Mouse (Mus musculus) midbrain, embryonic 11.5 days (tissue): ENCODE results near the gene Tfr2. TPM values are rescaled to one million over a fixed set of nuclear protein-coding genes. Genes with fewer than 3 reads are reported as not detected.
"Not testable (repeated sequence)": the region's sequence is repeated elsewhere in the genome, so short reads cannot be mapped to it uniquely, and the experiment has no call there.

ENCODE experiments used
- ATAC-seq: fragments of 200-750 bp; cut with Nextera tagmentation; 2 replicates; pipeline ENCODE4 v1.8.0; 2017; ENCODE audit warnings: moderate TSS enrichment, moderate library complexity; ENCODE audit not compliant: low FRiP score
- DNase-seq: peaks from one replicate; pipeline ENCODE4 v3.0.0; 2015; ENCODE audit warnings: low spot score; ENCODE audit errors: missing footprints
- H3K27ac ChIP-seq: fragments of 300-500 bp; sonication (generic); 2 replicates; pipeline ENCODE4 v1.5.1; 2014; ENCODE audit warnings: low read depth, low read length
- H3K27me3 ChIP-seq: fragments of 300-500 bp; sonication (generic); 2 replicates; pipeline ENCODE4 v1.6.1; 2014; ENCODE audit warnings: mild to moderate bottlenecking, low read length, moderate library complexity, mixed read lengths; ENCODE audit not compliant: control insufficient read depth, insufficient read depth
- H3K36me3 ChIP-seq: fragments of 300-500 bp; sonication (generic); 2 replicates; pipeline ENCODE4 v1.6.1; 2014; ENCODE audit warnings: mild to moderate bottlenecking, low read length, moderate library complexity, mixed read lengths; ENCODE audit not compliant: control insufficient read depth, insufficient read depth
- H3K4me1 ChIP-seq: fragments of 300-500 bp; sonication (generic); 2 replicates; pipeline ENCODE4 v1.6.1; 2014; ENCODE audit warnings: low read length; ENCODE audit not compliant: control insufficient read depth, insufficient read depth
- H3K4me2 ChIP-seq: fragments of 300-500 bp; sonication (generic); 2 replicates; pipeline ENCODE4 v1.6.1; 2014; ENCODE audit warnings: mild to moderate bottlenecking, moderate library complexity
- H3K4me3 ChIP-seq: fragments of 300-500 bp; sonication (generic); 2 replicates; pipeline ENCODE4 v1.5.1; 2014; ENCODE audit warnings: low read depth, low read length
- H3K9ac ChIP-seq: fragments of 300-500 bp; sonication (generic); 2 replicates; pipeline ENCODE4 v1.6.1; 2014; ENCODE audit warnings: low read length
- H3K9me3 ChIP-seq: fragments of 300-500 bp; sonication (generic); 2 replicates; pipeline ENCODE4 v1.6.1; 2016; ENCODE audit warnings: low read length; ENCODE audit not compliant: control insufficient read depth
- WGBS: fragments of 180-500 bp; shearing (Covaris S2); extraction: QIAGEN DNeasy Blood & Tissue Kit; methylation state at CpG from one replicate; pipeline ENCODE4 v1.1.7; 2014; 5-methylcytosine and 5-hydroxymethylcytosine counted together
- polyA plus RNA-seq: library from polyadenylated mRNA; unstranded; fragments of >200 nt; fragmentation: Nextera tagmentation; extraction: Ambion mirVana; gene quantifications from 2 replicates; pipeline ENCODE4 v1.2.1, GENCODE M21; 2014

Gene Tfr2
- polyA plus RNA-seq, 1 experiment from 2014 or later, result 2.0 TPM

GRCm38 (mm10) chr5:137613550-137613949 is 43.9 kb downstream of the Tfr2 start, which contains the start of gene Pcolce:
TSS of gene Pcolce (minus strand) at chr5:137613784.
- Histone ChIP-seq H3K27ac (no peak within 1 kb of the TSS; the same call in 1 of the 2 replicates), H3K4me2 (no peak within 1 kb of the TSS), H3K4me3 (no peak within 1 kb of the TSS), H3K27me3 (no peaks in the 10 kb centered on the region; the same call in 1 of the 2 replicates), H3K4me1 (peaks cover 22% of the 10 kb centered on the region), H3K36me3 (no peaks in the 10 kb centered on the region), H3K9me3 (no peaks in the 10 kb centered on the region), H3K9ac (peak within 1 kb of the TSS; percentile 3; the same call in 1 of the 2 replicates)
- no peak for DNase-seq
- ATAC-seq, result no peak
- WGBS, result 71% methylated on average over 11 of the region's 11 CpGs

DNA sequence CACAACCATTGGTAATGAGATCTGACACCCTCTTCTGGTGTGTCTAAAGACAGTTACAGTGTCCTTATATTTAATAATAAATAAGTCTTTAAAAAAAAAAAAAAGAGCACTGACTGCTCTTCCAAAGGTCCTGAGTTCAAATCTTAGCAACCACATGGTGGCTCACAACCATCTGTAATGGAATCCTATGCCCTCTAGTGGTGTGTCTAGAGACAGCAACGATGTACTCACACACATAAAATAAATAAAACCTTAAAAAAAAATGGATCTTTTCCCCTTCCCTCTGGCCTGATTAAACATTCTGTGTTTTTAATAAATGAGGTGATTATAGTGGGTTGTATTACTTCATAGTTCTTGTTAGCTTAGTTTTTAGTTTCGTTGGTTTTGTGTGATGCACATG is 45.3 kb downstream of the Tfr2 start:
- not testable (repeated sequence) for DNase-seq, H3K9ac ChIP-seq, ATAC-seq, H3K36me3 ChIP-seq, H3K9me3 ChIP-seq, H3K27me3 ChIP-seq, H3K4me2 ChIP-seq, H3K27ac ChIP-seq, H3K4me3 ChIP-seq
- H3K4me1 ChIP-seq, result peaks cover 21% of the 10 kb centered on the region
- 89% methylated on average over 2 of the region's 2 CpGs for WGBS

DNA sequence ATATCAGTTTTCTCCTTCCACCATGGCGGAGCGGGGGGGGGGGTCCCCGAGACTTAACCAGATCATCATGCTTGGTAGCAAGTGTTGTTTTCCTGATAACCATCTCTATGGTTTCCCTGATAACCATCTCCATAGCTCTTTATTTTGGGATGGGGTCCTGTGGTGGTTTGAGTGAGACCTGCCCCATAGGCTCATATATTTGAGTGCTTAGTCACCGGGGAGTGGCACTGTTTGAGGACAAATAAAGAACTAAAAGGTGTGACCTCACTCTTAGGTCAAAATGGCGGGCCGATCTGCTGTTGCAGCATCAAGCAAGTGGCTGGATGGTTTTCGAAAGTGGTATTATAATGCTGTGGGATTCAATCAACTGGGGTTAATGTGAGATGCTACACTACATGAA is 45.7 kb downstream of the Tfr2 start:
- 91% methylated on average over 7 of the region's 7 CpGs for WGBS
- Histone ChIP-seq H3K4me3 (no peak overlapping the region), H3K27me3 (no peaks in the 10 kb centered on the region), H3K4me2 (no peak overlapping the region), H3K27ac (no peak overlapping the region), H3K4me1 (peaks cover 18% of the 10 kb centered on the region), H3K9ac (no peak overlapping the region), H3K36me3 (no peaks in the 10 kb centered on the region), H3K9me3 (no peaks in the 10 kb centered on the region)
- ATAC-seq (no peak), DNase-seq (no peak)

DNA sequence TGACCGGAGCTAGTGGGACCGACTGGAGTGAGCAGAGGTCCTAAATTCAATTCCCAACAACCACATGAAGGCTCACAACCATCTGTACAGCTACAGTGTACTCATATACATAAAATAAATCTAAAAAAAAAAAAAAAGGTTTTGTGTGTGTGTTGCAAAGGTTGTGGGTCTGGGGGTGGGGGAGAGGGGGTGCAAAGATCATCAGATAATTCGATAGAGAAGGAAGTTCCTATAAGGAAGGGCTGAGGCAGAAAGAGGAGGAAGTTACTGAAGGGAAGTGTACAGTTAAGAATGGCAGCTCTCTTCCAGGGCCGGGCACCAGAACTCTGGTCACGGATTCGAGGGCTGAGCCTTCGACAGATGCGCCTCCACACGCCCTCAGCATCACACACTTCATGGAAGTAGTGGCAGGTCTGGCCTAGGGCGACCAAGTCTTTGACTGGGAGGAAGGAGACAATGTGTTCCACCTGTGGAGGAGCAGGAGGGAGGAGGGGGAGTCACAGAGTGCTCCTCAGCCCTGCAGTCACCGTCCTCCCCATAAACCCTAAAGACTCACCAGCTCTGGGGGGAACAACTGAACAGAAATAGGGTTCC is 54.4 kb downstream of the Tfr2 start:
- no peak for ATAC-seq
- H3K4me3 ChIP-seq, result no peak overlapping the region
- 85% methylated on average over 11 of the region's 11 CpGs for WGBS
- H3K9me3 ChIP-seq, result no peaks in the 10 kb centered on the region
- H3K36me3 ChIP-seq, result no peaks in the 10 kb centered on the region
- H3K27me3 ChIP-seq, result no peaks in the 10 kb centered on the region
- H3K9ac ChIP-seq, result no peak overlapping the region
- no peak overlapping the region for H3K4me2 ChIP-seq
- no peak for DNase-seq
- H3K27ac ChIP-seq, result no peak overlapping the region
- no peaks in the 10 kb centered on the region for H3K4me1 ChIP-seq

GRCm38 (mm10) chr5:137627991-137628390 is 58.4 kb downstream of the Tfr2 start:
- H3K36me3 ChIP-seq, result no peaks in the 10 kb centered on the region
- no peak for ATAC-seq
- H3K27ac ChIP-seq, result peak overlapping the region; percentile 31; the same call in 1 of the 2 replicates
- peak overlapping the region; percentile 24 for H3K9ac ChIP-seq
- no peaks in the 10 kb centered on the region for H3K9me3 ChIP-seq
- peak overlapping the region; percentile 75 for H3K4me3 ChIP-seq
- peaks cover 20% of the 10 kb centered on the region for H3K4me1 ChIP-seq
- no peaks in the 10 kb centered on the region for H3K27me3 ChIP-seq
- no peak for DNase-seq
- 7% methylated on average over 9 of the region's 9 CpGs for WGBS
- H3K4me2 ChIP-seq, result peak overlapping the region; percentile 40

DNA sequence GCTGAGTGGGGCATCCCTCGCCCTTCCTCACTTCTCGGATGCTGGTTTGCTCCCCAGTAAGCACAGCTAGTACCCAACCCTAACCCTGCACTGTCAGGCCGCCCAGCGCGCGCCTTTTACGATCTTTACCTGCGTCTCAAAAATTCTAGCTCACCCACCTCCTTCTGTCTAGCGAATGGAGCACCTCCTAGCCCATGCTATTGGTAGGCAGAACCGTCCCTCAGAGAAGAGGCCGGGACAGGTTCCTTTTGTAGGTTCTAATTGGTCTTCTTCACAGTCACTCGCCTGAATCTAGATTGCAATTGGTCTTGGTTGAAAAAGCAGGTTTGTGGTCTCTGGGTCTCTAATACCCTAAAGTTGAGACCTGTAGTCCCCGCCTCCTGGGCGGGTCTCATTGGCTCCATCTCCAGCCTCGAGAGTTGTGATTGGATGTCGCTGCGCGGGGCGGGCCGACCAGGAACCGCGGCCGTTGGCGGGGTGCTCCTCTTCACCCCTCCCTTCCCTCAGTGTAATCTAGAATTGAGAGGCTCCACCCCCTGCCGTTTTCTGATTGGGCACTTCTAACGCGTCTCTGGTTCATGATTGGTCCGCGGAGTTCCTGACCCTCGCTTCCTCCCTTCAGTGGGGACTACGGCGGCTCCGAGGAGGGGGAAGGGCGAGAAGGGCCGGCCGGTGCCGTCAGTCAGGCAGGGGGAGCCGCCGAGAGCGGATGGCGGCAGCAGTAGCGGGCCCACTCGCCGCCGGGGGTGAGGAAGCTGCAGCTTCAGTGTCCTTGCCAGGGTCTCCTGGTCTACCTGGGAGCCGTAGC is 59.1 kb downstream of the Tfr2 start, which contains the start of the genes Fbxo24, Lrch4 and Gm20605:
Gene Fbxo24 (minus strand): TSS at position 505 of the 808 bp plus-strand sequence.
Gene Lrch4 (plus strand): TSS at position 624 of the 808 bp plus-strand sequence.
Gene Gm20605 (plus strand): TSS at position 678 of the 808 bp plus-strand sequence.
- peak within 1 kb of the TSS; percentile 81 for H3K9ac ChIP-seq
- peak; percentile 98 for ATAC-seq
- DNase-seq, result peak; percentile 99
- peak within 1 kb of the TSS; percentile 75 for H3K4me3 ChIP-seq
- peak within 1 kb of the TSS; percentile 89 for H3K27ac ChIP-seq
- H3K9me3 ChIP-seq, result no peaks in the 10 kb centered on the region
- peaks cover 20% of the 10 kb centered on the region for H3K4me1 ChIP-seq
- H3K4me2 ChIP-seq, result peak within 1 kb of the TSS; percentile 61
- H3K36me3 ChIP-seq, result no peaks in the 10 kb centered on the region
- under 1% methylated on average over 46 of the region's 46 CpGs for WGBS
- no peaks in the 10 kb centered on the region for H3K27me3 ChIP-seq

DNA sequence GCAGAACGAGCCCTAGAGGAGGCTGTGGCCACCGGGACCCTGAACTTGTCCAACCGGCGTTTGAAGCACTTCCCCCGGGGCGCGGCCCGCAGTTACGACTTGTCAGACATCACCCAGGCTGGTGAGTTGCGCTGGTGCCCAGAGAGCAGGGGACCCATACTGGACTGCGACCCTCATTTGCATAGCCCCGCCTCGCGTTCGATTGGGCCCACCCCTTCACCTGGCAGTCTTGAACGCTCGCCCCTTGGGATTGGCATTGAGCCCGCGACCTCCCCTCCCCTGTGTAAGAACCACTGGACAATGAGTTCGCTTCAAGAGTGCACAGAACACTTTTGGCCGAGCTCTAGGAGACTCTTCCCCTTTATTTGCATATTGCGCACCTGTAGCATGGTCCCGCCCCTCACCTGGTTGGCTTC is 59.7 kb downstream of the Tfr2 start:
- Histone ChIP-seq H3K36me3 (no peaks in the 10 kb centered on the region), H3K9ac (peak overlapping the region; percentile 81), H3K9me3 (no peaks in the 10 kb centered on the region), H3K4me3 (peak overlapping the region; percentile 75), H3K4me2 (peak overlapping the region; percentile 61), H3K27ac (peak overlapping the region; percentile 89), H3K27me3 (no peaks in the 10 kb centered on the region), H3K4me1 (peaks cover 20% of the 10 kb centered on the region)
- ATAC-seq (peak; percentile 64), DNase-seq (peak; percentile 96)
- WGBS, result under 1% methylated on average over 23 of the region's 23 CpGs

- Histone ChIP-seq H3K36me3 (no peaks in the 10 kb centered on the region), H3K4me1 (peaks cover 20% of the 10 kb centered on the region), H3K4me2 (peak overlapping the region; percentile 61), H3K27me3 (no peaks in the 10 kb centered on the region), H3K9ac (peak overlapping the region; percentile 81), H3K27ac (0 out of 2 replicates have a peak overlapping the region, but pooled peaks have one; percentile 4), H3K9me3 (no peaks in the 10 kb centered on the region), H3K4me3 (peak overlapping the region; percentile 75)
- no peak for ATAC-seq
- WGBS, result 25% methylated on average over 6 of the region's 6 CpGs
- DNase-seq, result no peak
Observed at GRCm38 (mm10) chr5:137629906-137630545, 60.4 kb downstream of the Tfr2 start.
